Mouse (Mus musculus): ENCODE results near the gene Olfr1122. TPM values are rescaled to one million over a fixed set of nuclear protein-coding genes. Genes with fewer than 3 reads are reported as not detected.

Gene Olfr1122
- polyA plus RNA-seq, 1 experiment from 2014 or later: not detected

- H3K4me2 ChIP-seq (ENCODE audit: low read length): no peak within 1 kb of the TSS
- 93% methylated on average over 1 of the region's 1 CpGs for WGBS
- no peak within 1 kb of the TSS for H3K9ac ChIP-seq (ENCODE audit: low read depth, low read length)
- no peaks in the 10 kb centered on the region for H3K27me3 ChIP-seq (ENCODE audit: control insufficient read depth, insufficient read depth, low read depth, low read length)
- ATAC-seq: no peak
- no peak within 1 kb of the TSS for H3K4me3 ChIP-seq (ENCODE audit: low read depth, low read length)
- no peaks in the 10 kb centered on the region for H3K36me3 ChIP-seq (ENCODE audit: control insufficient read depth, insufficient read depth, low read length)
- no peaks in the 10 kb centered on the region for H3K9me3 ChIP-seq (replicated peaks; ENCODE audit: control insufficient read depth, low read length, poor library complexity, severe bottlenecking)
- H3K4me1 ChIP-seq (ENCODE audit: control insufficient read depth, insufficient read depth, low read length): no peaks in the 10 kb centered on the region
- H3K27ac ChIP-seq (ENCODE audit: low read length): no peak within 1 kb of the TSS
Observed at GRCm38 (mm10) chr2:87429975-87430374, 44.3 kb downstream of the Olfr1122 start, which contains the start of gene Olfr1124. TSS of gene Olfr1124 (plus strand) at chr2:87430275.

GRCm38 (mm10) chr2:87437731-87438130 lies 52.1 kb downstream of the Olfr1122 start:
- Histone ChIP-seq H3K4me1 (ENCODE audit: control insufficient read depth, insufficient read depth, low read length) (no peaks in the 10 kb centered on the region), H3K27ac (ENCODE audit: low read length) (no peak overlapping the region), H3K4me2 (ENCODE audit: low read length) (no peak overlapping the region), H3K9me3 (replicated peaks; ENCODE audit: control insufficient read depth, low read length, poor library complexity, severe bottlenecking) (no peaks in the 10 kb centered on the region), H3K27me3 (ENCODE audit: control insufficient read depth, insufficient read depth, low read depth, low read length) (no peaks in the 10 kb centered on the region), H3K36me3 (ENCODE audit: control insufficient read depth, insufficient read depth, low read length) (no peaks in the 10 kb centered on the region), H3K9ac (ENCODE audit: low read depth, low read length) (no peak overlapping the region), H3K4me3 (ENCODE audit: low read depth, low read length) (no peak overlapping the region)
- 93% methylated on average over 16 of the region's 16 CpGs for WGBS
- ATAC-seq: no peak

Other genes starting within 250 kb of the Olfr1122 start
- gene Olfr1110, start 245.5 kb upstream of the Olfr1122 start, polyA plus RNA-seq (2015; fragmentation: Nextera tagmentation; extraction: Ambion mirVana): not detected in 2 replicates
- not detected in 2 replicates for gene Olfr1111, start 233.2 kb upstream of the Olfr1122 start, polyA plus RNA-seq (2015; fragmentation: Nextera tagmentation; extraction: Ambion mirVana)
- not detected in 2 replicates for gene Olfr1112, start 198.1 kb upstream of the Olfr1122 start, polyA plus RNA-seq (2015; fragmentation: Nextera tagmentation; extraction: Ambion mirVana)
- gene Olfr1113, start 176.9 kb upstream of the Olfr1122 start, polyA plus RNA-seq (2015; fragmentation: Nextera tagmentation; extraction: Ambion mirVana): not detected in 2 replicates
- gene Olfr1115, start 137.8 kb upstream of the Olfr1122 start, polyA plus RNA-seq (2015; fragmentation: Nextera tagmentation; extraction: Ambion mirVana): not detected in 2 replicates
- not detected in 2 replicates for gene Olfr1116, start 118.3 kb upstream of the Olfr1122 start, polyA plus RNA-seq (2015; fragmentation: Nextera tagmentation; extraction: Ambion mirVana)
- not detected in 2 replicates for gene Olfr1118, start 78.3 kb upstream of the Olfr1122 start, polyA plus RNA-seq (2015; fragmentation: Nextera tagmentation; extraction: Ambion mirVana)
- gene Olfr1120, start 31.0 kb upstream of the Olfr1122 start, polyA plus RNA-seq (2015; fragmentation: Nextera tagmentation; extraction: Ambion mirVana): not detected in 2 replicates
- not detected in 2 replicates for gene Olfr1121, start 16.0 kb upstream of the Olfr1122 start, polyA plus RNA-seq (2015; fragmentation: Nextera tagmentation; extraction: Ambion mirVana)
- gene Olfr1123, start 30.8 kb downstream of the Olfr1122 start, polyA plus RNA-seq (2015; fragmentation: Nextera tagmentation; extraction: Ambion mirVana): not detected in 2 replicates
- gene Olfr1124, start 44.4 kb downstream of the Olfr1122 start, polyA plus RNA-seq (2015; fragmentation: Nextera tagmentation; extraction: Ambion mirVana): 0.08 TPM in 1 of 2 replicates, not detected in the other
- not detected in 2 replicates for gene Olfr1126, start 68.1 kb downstream of the Olfr1122 start, polyA plus RNA-seq (2015; fragmentation: Nextera tagmentation; extraction: Ambion mirVana)
- not detected in 2 replicates for gene Pramel7, start 111.2 kb downstream of the Olfr1122 start, polyA plus RNA-seq (2015; fragmentation: Nextera tagmentation; extraction: Ambion mirVana)
- not detected in 2 replicates for gene Pramel6, start 120.7 kb downstream of the Olfr1122 start, polyA plus RNA-seq (2015; fragmentation: Nextera tagmentation; extraction: Ambion mirVana)
- not detected in 2 replicates for gene Olfr153, start 145.9 kb downstream of the Olfr1122 start, polyA plus RNA-seq (2015; fragmentation: Nextera tagmentation; extraction: Ambion mirVana)
- gene Olfr1128, start 159.7 kb downstream of the Olfr1122 start, polyA plus RNA-seq (2015; fragmentation: Nextera tagmentation; extraction: Ambion mirVana): not detected in 2 replicates
- gene Olfr1129, start 188.1 kb downstream of the Olfr1122 start, polyA plus RNA-seq (2015; fragmentation: Nextera tagmentation; extraction: Ambion mirVana): not detected in 2 replicates
- not detected in 2 replicates for gene Olfr1130, start 220.4 kb downstream of the Olfr1122 start, polyA plus RNA-seq (2015; fragmentation: Nextera tagmentation; extraction: Ambion mirVana)
- not detected in 2 replicates for gene Olfr1131, start 241.3 kb downstream of the Olfr1122 start, polyA plus RNA-seq (2015; fragmentation: Nextera tagmentation; extraction: Ambion mirVana)

All from midbrain, embryonic 16.5 days (tissue).